Mouse (Mus musculus) small intestine, adult 2 months (tissue): ENCODE data around the gene Sds.

ENCODE experiments used
- CTCF ChIP-seq: fragments of 200-500 bp; IDR thresholded peaks from 2 replicates; pipeline ENCODE4 v1.5.1; 2012; ENCODE audit warnings: low read depth, mild to moderate bottlenecking, control low read depth, inconsistent platforms, low read length, moderate library complexity, mixed read lengths; ENCODE audit not compliant: insufficient replicate concordance, insufficient read length; ENCODE audit errors: extremely low read depth
- POLR2A ChIP-seq: fragments of 200-500 bp; IDR thresholded peaks from 2 replicates; pipeline ENCODE4 v1.6.1; 2012; ENCODE audit warnings: low read depth, mild to moderate bottlenecking, control low read depth, inconsistent platforms, low read length, moderate library complexity

DNA sequence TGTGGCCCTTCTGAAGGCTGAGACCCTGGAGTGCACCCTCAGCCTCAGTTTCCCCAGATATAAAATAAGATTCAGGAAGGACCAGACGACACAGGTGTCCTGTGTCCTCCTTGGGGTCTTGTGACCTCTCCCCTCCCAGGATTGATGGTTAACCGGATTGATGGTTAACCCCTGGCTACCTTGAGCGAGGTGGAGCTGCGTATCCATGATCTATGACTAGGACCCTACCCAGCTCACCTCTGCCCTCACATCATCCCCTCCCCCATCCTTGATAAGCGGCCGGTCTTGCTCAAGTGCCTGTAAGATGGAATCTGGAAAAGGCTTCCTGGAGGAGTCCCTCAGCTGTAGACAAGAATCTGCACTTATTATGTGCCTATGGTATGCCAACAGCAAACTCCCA lies 7.5 kb upstream of the Sds start:
- no peak for TF ChIP-seq POLR2A
- no peak for TF ChIP-seq CTCF
